Mouse (Mus musculus): ENCODE measurements around the gene Mageb2. TPM values are rescaled to one million over a fixed set of nuclear protein-coding genes. Genes with fewer than 3 reads are reported as not detected.
"Not testable (repeated sequence)": the region's sequence is repeated elsewhere in the genome, so short reads cannot be mapped to it uniquely, and the experiment has no call there.

Gene Mageb2
- total RNA-seq (2021): not detected
- long read RNA-seq, experiment 1: 0 reads
- long read RNA-seq, experiment 2: 0 reads

GRCm38 (mm10) chrX:91331390-91331789, at the start of gene Mageb2:
Gene Mageb2, plus strand, starts transcription at chrX:91331690.
- not testable (repeated sequence) for DNase-seq (ENCODE audit: low spot score)

- DNase-seq (ENCODE audit: low spot score): not testable (repeated sequence)
These were observed 18.2 kb upstream of the Mageb2 start for GRCm38 (mm10) chrX:91313256-91313655.

Other genes starting within 250 kb of the Mageb2 start
- not detected for gene Gm5072, start 60.8 kb downstream of the Mageb2 start, total RNA-seq (2021)
- not detected for gene Gm8914, start 148.4 kb downstream of the Mageb2 start, total RNA-seq (2021)
- gene 1700084M14Rik, start 244.2 kb downstream of the Mageb2 start, total RNA-seq (2021): not detected

Measured in gastrocnemius, adult 18-20 months (tissue).